Mouse (Mus musculus) limb, embryonic 13.5 days (tissue): ENCODE data around the gene Bag3. TPM values are rescaled to one million over a fixed set of nuclear protein-coding genes. Genes with fewer than 3 reads are reported as not detected.
A peak's percentile ranks its signal among the peaks of the same experiment; 100 is the strongest.

Experiments used
- ATAC-seq: fragments of 200-750 bp; cut with Nextera tagmentation; 2 replicates; pipeline ENCODE4 v1.8.0; 2017; ENCODE audit warnings: low read depth, moderate number of reproducible peaks, moderate TSS enrichment; ENCODE audit not compliant: low FRiP score
- H3K27ac ChIP-seq: fragments of 300-500 bp; sonication (generic); 2 replicates; pipeline ENCODE4 v1.5.1; 2015; ENCODE audit warnings: inconsistent platforms, mild to moderate bottlenecking, moderate library complexity
- H3K27me3 ChIP-seq: fragments of 300-500 bp; sonication (generic); 2 replicates; pipeline ENCODE4 v1.6.1; 2015; ENCODE audit warnings: mild to moderate bottlenecking, inconsistent platforms
- H3K36me3 ChIP-seq: fragments of 300-500 bp; sonication (generic); 2 replicates; pipeline ENCODE4 v1.6.1; 2015; ENCODE audit warnings: inconsistent platforms, mild to moderate bottlenecking, moderate library complexity
- H3K4me1 ChIP-seq: fragments of 300-500 bp; sonication (generic); 2 replicates; pipeline ENCODE4 v1.6.1; 2015; ENCODE audit warnings: inconsistent platforms
- H3K4me2 ChIP-seq: fragments of 300-500 bp; sonication (generic); replicated peaks from 2 replicates; pipeline ENCODE4 v1.6.1; 2015; ENCODE audit warnings: inconsistent platforms, mild to moderate bottlenecking, moderate library complexity
- H3K4me3 ChIP-seq: fragments of 300-500 bp; sonication (generic); 2 replicates; pipeline ENCODE4 v1.5.1; 2015; ENCODE audit warnings: moderate library complexity, mild to moderate bottlenecking, inconsistent platforms
- H3K9ac ChIP-seq: fragments of 300-500 bp; sonication (generic); 2 replicates; pipeline ENCODE4 v1.6.1; 2015; ENCODE audit warnings: mild to moderate bottlenecking, inconsistent platforms
- H3K9me3 ChIP-seq: fragments of 300-500 bp; sonication (generic); 2 replicates; pipeline ENCODE4 v1.6.1; 2016; ENCODE audit warnings: inconsistent platforms
- WGBS: fragments of 180-500 bp; shearing (Covaris S2); methylation state at CpG from one replicate; pipeline ENCODE4 v1.1.7; 2015; 5-methylcytosine and 5-hydroxymethylcytosine counted together
- polyA plus RNA-seq: library from polyadenylated mRNA; unstranded; fragments of >200 nt; fragmentation: Nextera tagmentation; extraction: Ambion mirVana; gene quantifications from 2 replicates; pipeline ENCODE4 v1.2.1, GENCODE M21; 2015

The Bag3 gene
- 13.9 and 15.2 TPM in 2 replicates for polyA plus RNA-seq

DNA sequence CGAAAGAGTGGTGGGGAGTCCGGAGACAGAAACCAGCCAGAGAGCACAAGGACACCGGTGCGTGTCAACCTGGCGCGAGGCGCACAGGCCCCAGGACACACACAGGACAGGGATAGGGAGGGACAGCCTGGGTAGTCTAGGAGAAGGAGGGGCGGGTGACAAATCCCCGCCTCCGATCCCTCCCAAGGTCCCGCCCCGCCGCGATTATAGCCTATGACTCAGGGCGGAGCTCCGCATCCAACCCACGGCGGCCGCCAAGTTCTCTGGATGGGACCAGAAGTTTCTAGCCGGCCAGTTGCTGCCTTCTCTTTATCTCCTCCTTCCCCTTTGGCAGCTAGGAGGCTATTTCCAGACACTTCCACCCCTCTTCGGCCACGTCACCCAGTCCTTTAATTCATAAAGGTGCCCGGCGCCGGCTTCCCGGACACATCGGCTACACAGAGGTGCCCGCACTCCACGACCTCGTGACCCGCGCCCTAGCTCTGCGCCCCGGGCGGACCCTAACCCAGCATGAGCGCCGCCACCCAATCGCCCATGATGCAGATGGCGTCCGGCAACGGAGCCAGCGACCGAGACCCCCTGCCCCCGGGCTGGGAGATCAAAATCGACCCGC, at the start of gene Bag3:
Bag3 (plus strand) TSS at position 268 of the 613 bp plus-strand sequence.
- peak; percentile 96 for ATAC-seq
- Histone ChIP-seq H3K9me3 (no peaks in the 10 kb centered on the region), H3K36me3 (no peaks in the 10 kb centered on the region; the same call in 1 of the 2 replicates), H3K27me3 (no peaks in the 10 kb centered on the region), H3K4me3 (peak within 1 kb of the TSS; percentile 76), H3K9ac (peak within 1 kb of the TSS; percentile 93), H3K27ac (peak within 1 kb of the TSS; percentile 77; the same call in 1 of the 2 replicates), H3K4me1 (peaks cover 24% of the 10 kb centered on the region), H3K4me2 (peak within 1 kb of the TSS; percentile 90)
- WGBS = under 1% methylated on average over 42 of the region's 46 CpGs

DNA sequence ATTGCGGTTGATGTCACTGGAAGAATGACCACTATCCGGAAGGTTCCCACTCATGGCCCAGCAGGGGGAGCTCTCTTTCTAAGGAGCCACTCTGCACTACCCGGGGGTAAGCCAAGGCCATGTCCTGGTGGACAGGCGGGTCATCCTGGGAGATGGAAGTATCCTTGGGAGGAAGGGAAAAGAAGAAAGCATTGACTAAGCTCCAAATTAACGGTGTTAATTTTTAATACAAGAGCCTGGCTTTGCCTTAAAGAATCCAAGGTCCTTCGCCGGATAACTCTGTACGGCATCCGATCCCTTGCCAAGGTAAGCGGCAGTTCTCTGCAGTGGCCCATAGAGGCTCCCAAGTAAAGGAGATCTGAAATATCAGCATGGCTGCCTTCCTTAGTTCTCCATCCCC, 49.1 kb upstream of the Bag3 start:
- 41% methylated on average over 10 of the region's 10 CpGs for WGBS
- no peaks in the 10 kb centered on the region for H3K9me3 ChIP-seq
- no peaks in the 10 kb centered on the region for H3K27me3 ChIP-seq
- peak overlapping the region; percentile 38 for H3K4me2 ChIP-seq
- no peak overlapping the region for H3K9ac ChIP-seq
- H3K36me3 ChIP-seq = no peaks in the 10 kb centered on the region
- H3K4me1 ChIP-seq = no peaks in the 10 kb centered on the region
- no peak overlapping the region for H3K27ac ChIP-seq
- peak overlapping the region; percentile 19; the same call in 1 of the 2 replicates for H3K4me3 ChIP-seq
- no peak for ATAC-seq

- WGBS = 96% methylated on average over 3 of the region's 3 CpGs
These were observed 34.4 kb upstream of the Bag3 start for GRCm38 (mm10) chr7:128488986-128489385.

DNA sequence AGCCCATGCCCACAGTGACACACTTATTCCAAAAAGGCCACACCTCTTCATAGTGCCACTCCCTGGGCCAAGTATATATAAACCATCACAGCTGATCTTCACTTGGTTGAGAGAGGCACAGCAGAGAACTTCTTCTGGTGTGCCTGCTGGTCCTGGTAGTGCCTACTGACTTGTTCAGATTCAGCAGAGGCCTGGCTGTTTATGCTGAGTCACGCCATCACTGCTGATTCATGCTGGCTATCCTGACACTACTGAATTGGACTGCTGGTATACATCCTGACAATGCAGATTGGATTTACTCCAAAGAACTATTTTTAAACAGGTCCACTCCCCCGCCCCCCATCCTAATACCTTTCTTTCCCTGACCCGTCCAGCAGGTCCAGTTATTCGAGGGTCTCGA, 28.9 kb upstream of the Bag3 start:
- H3K4me1 ChIP-seq = no peaks in the 10 kb centered on the region
- no peak for ATAC-seq
- H3K27me3 ChIP-seq = no peaks in the 10 kb centered on the region
- no peak overlapping the region for H3K4me3 ChIP-seq
- no peak overlapping the region for H3K27ac ChIP-seq
- H3K9me3 ChIP-seq = no peaks in the 10 kb centered on the region
- H3K9ac ChIP-seq = no peak overlapping the region
- 88% methylated on average over 5 of the region's 5 CpGs for WGBS
- no peak overlapping the region for H3K4me2 ChIP-seq
- no peaks in the 10 kb centered on the region for H3K36me3 ChIP-seq

More at GRCm38 (mm10) chr7:128488986-128489385, 34.4 kb upstream of the Bag3 start:
- Histone ChIP-seq H3K27me3 (no peaks in the 10 kb centered on the region), H3K27ac (no peak overlapping the region), H3K36me3 (no peaks in the 10 kb centered on the region), H3K4me3 (no peak overlapping the region), H3K9ac (no peak overlapping the region), H3K4me2 (no peak overlapping the region), H3K4me1 (no peaks in the 10 kb centered on the region), H3K9me3 (peaks cover 33% of the 10 kb centered on the region)
- no peak for ATAC-seq

DNA sequence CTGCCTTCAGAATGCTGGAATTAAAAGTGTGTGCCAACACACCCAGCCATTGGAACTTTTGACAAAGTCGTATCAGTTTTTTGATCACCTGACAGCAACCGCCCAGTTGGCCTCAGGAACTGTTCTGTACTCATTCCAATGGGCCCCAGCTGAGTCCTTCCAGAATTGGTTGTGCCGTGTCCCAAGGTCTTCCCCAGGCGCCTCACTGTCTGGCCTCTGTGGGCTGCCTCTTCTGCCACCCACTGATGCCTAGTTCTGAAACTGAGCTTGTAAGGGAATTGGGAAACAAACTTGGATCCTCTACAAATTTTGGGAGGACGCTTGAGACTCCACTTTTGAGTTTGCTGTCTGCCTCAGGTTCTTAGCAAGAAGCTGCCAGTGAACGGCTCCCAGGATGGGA, 23.6 kb upstream of the Bag3 start:
- Histone ChIP-seq H3K9me3 (no peaks in the 10 kb centered on the region), H3K27me3 (no peaks in the 10 kb centered on the region), H3K4me3 (no peak overlapping the region), H3K36me3 (no peaks in the 10 kb centered on the region), H3K27ac (no peak overlapping the region), H3K4me1 (no peaks in the 10 kb centered on the region), H3K4me2 (no peak overlapping the region), H3K9ac (no peak overlapping the region)
- 80% methylated on average over 6 of the region's 6 CpGs for WGBS
- no peak for ATAC-seq

- no peak overlapping the region for H3K4me2 ChIP-seq
- no peak overlapping the region for H3K27ac ChIP-seq
- H3K36me3 ChIP-seq = no peaks in the 10 kb centered on the region
- no peak for ATAC-seq
- 86% methylated on average over 6 of the region's 6 CpGs for WGBS
- H3K9me3 ChIP-seq = no peaks in the 10 kb centered on the region
- no peak overlapping the region for H3K4me3 ChIP-seq
- H3K27me3 ChIP-seq = no peaks in the 10 kb centered on the region
- H3K4me1 ChIP-seq = peaks cover 18% of the 10 kb centered on the region
- no peak overlapping the region for H3K9ac ChIP-seq
These were observed 19.3 kb upstream of the Bag3 start for GRCm38 (mm10) chr7:128504091-128504490.

DNA sequence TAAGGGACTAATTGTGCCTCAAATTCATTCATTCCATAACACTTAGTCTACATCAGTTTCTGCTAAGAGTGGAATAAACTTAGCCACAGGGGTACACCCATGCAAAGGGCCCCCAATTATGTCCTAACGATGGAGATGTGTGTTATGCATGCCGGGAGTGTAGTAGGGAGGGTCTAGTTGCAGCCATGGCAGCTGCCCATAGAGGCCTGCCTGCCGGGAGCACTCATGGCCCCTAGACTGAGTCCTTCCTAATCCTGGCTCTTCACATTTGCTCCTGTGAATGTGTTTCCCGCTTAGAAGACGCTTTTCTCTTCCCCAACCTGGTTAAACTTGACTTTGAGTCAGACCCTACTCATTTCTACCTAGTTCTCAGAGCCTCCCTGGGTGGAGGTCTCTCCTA, 11.5 kb upstream of the Bag3 start:
- no peaks in the 10 kb centered on the region for H3K36me3 ChIP-seq
- H3K4me3 ChIP-seq = no peak overlapping the region
- 71% methylated on average over 5 of the region's 5 CpGs for WGBS
- no peak overlapping the region for H3K4me2 ChIP-seq
- no peak overlapping the region for H3K27ac ChIP-seq
- ATAC-seq = no peak
- no peak overlapping the region for H3K9ac ChIP-seq
- peaks cover 26% of the 10 kb centered on the region for H3K4me1 ChIP-seq
- no peaks in the 10 kb centered on the region for H3K9me3 ChIP-seq
- H3K27me3 ChIP-seq = no peaks in the 10 kb centered on the region

DNA sequence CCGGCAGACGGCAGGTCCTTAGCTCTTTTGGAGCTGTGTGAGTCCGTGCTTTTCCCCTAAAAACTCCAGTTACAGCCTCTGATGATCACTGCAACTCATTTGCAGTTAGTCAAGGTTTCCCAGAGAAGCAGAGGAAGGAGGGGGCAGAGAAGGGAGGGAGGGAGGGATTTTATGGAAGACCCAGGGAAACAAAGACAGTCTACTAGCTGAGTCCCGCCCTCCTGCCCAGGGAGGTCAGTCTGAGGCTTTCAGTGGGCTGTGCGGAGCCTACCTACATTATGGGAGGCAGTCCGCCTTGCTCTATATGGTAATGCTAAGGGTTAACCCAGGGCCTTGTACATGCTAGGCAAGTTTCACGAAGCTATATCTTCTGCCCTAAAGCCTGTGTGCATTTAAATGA, 9.9 kb upstream of the Bag3 start:
- Histone ChIP-seq H3K36me3 (no peaks in the 10 kb centered on the region), H3K9me3 (no peaks in the 10 kb centered on the region), H3K27ac (no peak overlapping the region), H3K9ac (no peak overlapping the region), H3K27me3 (no peaks in the 10 kb centered on the region), H3K4me1 (peaks cover 15% of the 10 kb centered on the region; the same call in 1 of the 2 replicates), H3K4me2 (no peak overlapping the region), H3K4me3 (no peak overlapping the region)
- 33% methylated on average over 7 of the region's 7 CpGs for WGBS
- ATAC-seq = no peak

GRCm38 (mm10) chr7:128514341-128514740, 9.1 kb upstream of the Bag3 start:
- Histone ChIP-seq H3K27me3 (no peaks in the 10 kb centered on the region), H3K9me3 (no peaks in the 10 kb centered on the region), H3K4me1 (peaks cover 18% of the 10 kb centered on the region), H3K4me2 (no peak overlapping the region), H3K36me3 (no peaks in the 10 kb centered on the region), H3K27ac (no peak overlapping the region), H3K4me3 (no peak overlapping the region), H3K9ac (no peak overlapping the region)
- 47% methylated on average over 4 of the region's 4 CpGs for WGBS
- ATAC-seq = no peak

DNA sequence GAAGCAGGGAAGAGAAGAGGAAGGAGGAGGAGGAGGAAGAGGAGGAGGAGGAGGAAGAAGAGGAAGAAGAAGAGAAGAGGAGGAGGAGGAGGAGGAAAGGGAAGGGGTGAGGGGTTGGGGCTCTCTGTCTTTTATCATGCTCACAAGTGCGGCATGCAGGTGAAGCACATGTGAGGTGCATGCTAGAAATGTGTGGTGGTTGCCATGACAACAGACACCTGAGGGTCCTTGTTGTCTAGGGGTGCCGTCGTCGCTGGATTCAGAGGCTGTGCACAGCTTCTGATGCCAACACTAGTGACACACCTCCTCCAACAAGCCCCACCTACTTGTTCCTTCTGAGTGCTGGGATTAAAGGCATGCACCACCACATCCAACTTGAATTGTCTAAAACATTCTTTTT, 7.1 kb upstream of the Bag3 start:
- Histone ChIP-seq H3K4me3 (no peak overlapping the region), H3K9me3 (no peaks in the 10 kb centered on the region), H3K4me2 (no peak overlapping the region), H3K27me3 (no peaks in the 10 kb centered on the region), H3K9ac (no peak overlapping the region), H3K27ac (no peak overlapping the region), H3K4me1 (peaks cover 23% of the 10 kb centered on the region), H3K36me3 (no peaks in the 10 kb centered on the region)
- no peak for ATAC-seq
- 58% methylated on average over 4 of the region's 4 CpGs for WGBS

GRCm38 (mm10) chr7:128519316-128520050, 3.9 kb upstream of the Bag3 start:
- H3K36me3 ChIP-seq = no peaks in the 10 kb centered on the region
- H3K4me3 ChIP-seq = no peak overlapping the region
- ATAC-seq = no peak
- H3K9me3 ChIP-seq = no peaks in the 10 kb centered on the region
- no peak overlapping the region for H3K27ac ChIP-seq
- peak overlapping the region; percentile 40 for H3K4me2 ChIP-seq
- no peaks in the 10 kb centered on the region for H3K27me3 ChIP-seq
- peaks cover 12% of the 10 kb centered on the region for H3K4me1 ChIP-seq
- 33% methylated on average over 16 of the region's 16 CpGs for WGBS
- H3K9ac ChIP-seq = no peak overlapping the region

GRCm38 (mm10) chr7:128523962-128524581, 656 bp downstream of the Bag3 start:
- H3K4me2 ChIP-seq = peak overlapping the region; percentile 90
- peak overlapping the region; percentile 77; the same call in 1 of the 2 replicates for H3K27ac ChIP-seq
- ATAC-seq = peak; percentile 42
- no peaks in the 10 kb centered on the region for H3K9me3 ChIP-seq
- H3K27me3 ChIP-seq = no peaks in the 10 kb centered on the region
- H3K36me3 ChIP-seq = no peaks in the 10 kb centered on the region; the same call in 1 of the 2 replicates
- peak overlapping the region; percentile 93 for H3K9ac ChIP-seq
- WGBS = 2% methylated on average over 51 of the region's 51 CpGs
- H3K4me1 ChIP-seq = peaks cover 28% of the 10 kb centered on the region
- H3K4me3 ChIP-seq = peak overlapping the region; percentile 76
